Mouse (Mus musculus) forebrain, embryonic 13.5 days (tissue): ENCODE data around the gene Gpr150. TPM values are rescaled to one million over a fixed set of nuclear protein-coding genes. Genes with fewer than 3 reads are reported as not detected.
A peak's percentile ranks its signal among the peaks of the same experiment; 100 is the strongest.

ENCODE experiments used
- ATAC-seq: fragments of 200-750 bp; cut with Nextera tagmentation; 2 replicates; pipeline ENCODE4 v1.8.0; 2017
- H3K27ac ChIP-seq: fragments of 300-500 bp; sonication (generic); 2 replicates; pipeline ENCODE4 v1.5.1; 2015; ENCODE audit warnings: inconsistent platforms, mild to moderate bottlenecking, moderate library complexity
- H3K27me3 ChIP-seq: fragments of 300-500 bp; sonication (generic); 2 replicates; pipeline ENCODE4 v1.6.1; 2015; ENCODE audit warnings: mild to moderate bottlenecking, inconsistent platforms
- H3K36me3 ChIP-seq: fragments of 300-500 bp; sonication (generic); 2 replicates; pipeline ENCODE4 v1.6.1; 2015; ENCODE audit warnings: mild to moderate bottlenecking, inconsistent platforms; ENCODE audit not compliant: poor library complexity, severe bottlenecking
- H3K4me1 ChIP-seq: fragments of 300-500 bp; sonication (generic); 2 replicates; pipeline ENCODE4 v1.6.1; 2015; ENCODE audit warnings: inconsistent platforms
- H3K4me2 ChIP-seq: fragments of 300-500 bp; sonication (generic); 2 replicates; pipeline ENCODE4 v1.6.1; 2015; ENCODE audit warnings: inconsistent platforms, mild to moderate bottlenecking, moderate library complexity
- H3K4me3 ChIP-seq: fragments of 300-500 bp; sonication (generic); 2 replicates; pipeline ENCODE4 v1.5.1; 2015; ENCODE audit warnings: mild to moderate bottlenecking, inconsistent platforms
- H3K9ac ChIP-seq: fragments of 300-500 bp; sonication (generic); 2 replicates; pipeline ENCODE4 v1.6.1; 2015; ENCODE audit warnings: mild to moderate bottlenecking, inconsistent platforms
- H3K9me3 ChIP-seq: fragments of 300-500 bp; sonication (generic); replicated peaks from 2 replicates; pipeline ENCODE4 v1.6.1; 2016; ENCODE audit warnings: inconsistent platforms
- WGBS: fragments of 180-500 bp; shearing (Covaris S2); methylation state at CpG from one replicate; pipeline ENCODE4 v1.1.7; 2015; 5-methylcytosine and 5-hydroxymethylcytosine counted together
- polyA plus RNA-seq: library from polyadenylated mRNA; unstranded; fragments of >200 nt; fragmentation: Nextera tagmentation; extraction: Ambion mirVana; gene quantifications from 2 replicates; pipeline ENCODE4 v1.2.1, GENCODE M21; 2015

The Gpr150 gene
- polyA plus RNA-seq, result 0.55 and 0.74 TPM in 2 replicates

- peak within 1 kb of the TSS; percentile 55 for H3K4me3 ChIP-seq
- H3K36me3 ChIP-seq, result no peaks in the 10 kb centered on the region
- peak; percentile 2; the same call in 1 of the 2 replicates for ATAC-seq
- H3K9ac ChIP-seq, result peak within 1 kb of the TSS; percentile 66
- no peaks in the 10 kb centered on the region for H3K9me3 ChIP-seq
- H3K4me1 ChIP-seq, result peaks cover 17% of the 10 kb centered on the region
- no peak within 1 kb of the TSS for H3K27ac ChIP-seq
- peaks cover 57% of the 10 kb centered on the region for H3K27me3 ChIP-seq
- H3K4me2 ChIP-seq, result peak within 1 kb of the TSS; percentile 100
- WGBS, result 14% methylated on average over 10 of the region's 10 CpGs
These were observed at the start of gene Gpr150 for GRCm38 (mm10) chr13:76056896-76057266. TSS of gene Gpr150 (minus strand) at chr13:76056996.

GRCm38 (mm10) chr13:76101989-76102388, 45.2 kb upstream of the Gpr150 start:
- Histone ChIP-seq H3K27me3 (no peaks in the 10 kb centered on the region), H3K27ac (no peak overlapping the region), H3K36me3 (peaks cover 5% of the 10 kb centered on the region; the same call in 1 of the 2 replicates), H3K9me3 (no peaks in the 10 kb centered on the region), H3K9ac (no peak overlapping the region), H3K4me3 (no peak overlapping the region), H3K4me1 (peaks cover 10% of the 10 kb centered on the region), H3K4me2 (no peak overlapping the region)
- ATAC-seq, result no peak
- WGBS, result 99% methylated on average over 2 of the region's 2 CpGs

- Histone ChIP-seq H3K27me3 (no peaks in the 10 kb centered on the region), H3K9ac (peak within 1 kb of the TSS; percentile 73), H3K4me3 (peak within 1 kb of the TSS; percentile 66), H3K27ac (peak within 1 kb of the TSS; percentile 65), H3K4me2 (peak within 1 kb of the TSS; percentile 75), H3K9me3 (no peaks in the 10 kb centered on the region), H3K4me1 (peaks cover 10% of the 10 kb centered on the region), H3K36me3 (peaks cover 5% of the 10 kb centered on the region; the same call in 1 of the 2 replicates)
- ATAC-seq, result peak; percentile 97
- under 1% methylated on average over 34 of the region's 34 CpGs for WGBS
These were observed 41.9 kb upstream of the Gpr150 start, which contains the start of the genes Arsk and Ttc37 for GRCm38 (mm10) chr13:76098493-76099303. TSS of gene Arsk (minus strand) at chr13:76098660. TSS of gene Ttc37 (plus strand) at chr13:76098734.

DNA sequence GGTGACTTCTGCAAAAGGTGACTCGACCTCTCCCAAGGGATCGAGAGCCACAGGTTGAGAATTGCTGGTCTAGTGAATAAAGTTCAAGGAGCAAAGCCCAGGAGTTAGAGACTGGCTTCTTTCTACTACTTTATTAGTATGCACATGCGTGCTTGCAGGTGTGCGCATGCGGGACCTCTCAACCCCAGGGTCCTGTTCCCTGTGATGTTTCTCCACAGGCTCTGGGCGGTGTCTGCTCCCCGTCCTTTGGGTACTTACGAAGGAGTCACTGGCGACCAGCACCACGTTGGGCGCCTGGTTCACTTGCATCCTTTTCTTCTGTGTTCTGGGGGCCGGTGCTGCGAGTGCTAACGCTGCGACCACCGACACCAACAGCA, 41.3 kb upstream of the Gpr150 start:
- H3K27me3 ChIP-seq, result no peaks in the 10 kb centered on the region
- peak; percentile 84 for ATAC-seq
- peak overlapping the region; percentile 75 for H3K4me2 ChIP-seq
- H3K9me3 ChIP-seq, result no peaks in the 10 kb centered on the region
- H3K9ac ChIP-seq, result peak overlapping the region; percentile 73
- 3% methylated on average over 16 of the region's 16 CpGs for WGBS
- peak overlapping the region; percentile 65 for H3K27ac ChIP-seq
- peaks cover 10% of the 10 kb centered on the region for H3K4me1 ChIP-seq
- peak overlapping the region; percentile 66 for H3K4me3 ChIP-seq
- H3K36me3 ChIP-seq, result peaks cover 1% of the 10 kb centered on the region; the same call in 1 of the 2 replicates

DNA sequence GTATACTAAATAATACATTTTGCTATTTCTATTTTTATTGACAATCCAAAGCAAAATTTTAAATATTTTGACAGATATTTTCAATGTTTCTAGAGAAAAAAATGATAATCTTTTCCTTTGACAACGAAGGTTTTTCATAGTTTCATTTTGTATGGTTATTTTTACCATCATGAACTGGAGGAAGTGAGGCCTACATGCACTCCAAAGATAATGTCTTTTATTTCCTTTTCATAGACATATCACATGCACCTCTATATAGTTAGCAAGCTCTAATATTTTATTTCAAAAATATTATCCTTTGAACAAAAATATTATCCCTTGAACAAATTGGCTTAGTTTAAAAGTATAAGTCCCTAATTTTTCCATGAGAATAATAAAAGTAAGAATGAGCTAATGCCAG, 17.5 kb upstream of the Gpr150 start:
- WGBS, result 87% methylated on average over 1 of the region's 1 CpGs
- no peaks in the 10 kb centered on the region for H3K27me3 ChIP-seq
- H3K4me1 ChIP-seq, result no peaks in the 10 kb centered on the region
- H3K36me3 ChIP-seq, result no peaks in the 10 kb centered on the region
- no peak overlapping the region for H3K27ac ChIP-seq
- no peaks in the 10 kb centered on the region for H3K9me3 ChIP-seq
- H3K9ac ChIP-seq, result no peak overlapping the region
- H3K4me3 ChIP-seq, result no peak overlapping the region
- no peak overlapping the region for H3K4me2 ChIP-seq
- ATAC-seq, result no peak

GRCm38 (mm10) chr13:76064363-76064945, 7.7 kb upstream of the Gpr150 start:
- 0 out of 2 replicates have a peak, but pooled peaks have one; percentile 10 for ATAC-seq
- no peak overlapping the region for H3K27ac ChIP-seq
- no peak overlapping the region for H3K9ac ChIP-seq
- 87% methylated on average over 13 of the region's 13 CpGs for WGBS
- no peak overlapping the region for H3K4me2 ChIP-seq
- no peaks in the 10 kb centered on the region for H3K4me1 ChIP-seq
- no peaks in the 10 kb centered on the region for H3K27me3 ChIP-seq
- peaks cover 10% of the 10 kb centered on the region for H3K36me3 ChIP-seq
- H3K9me3 ChIP-seq, result no peaks in the 10 kb centered on the region
- no peak overlapping the region for H3K4me3 ChIP-seq

DNA sequence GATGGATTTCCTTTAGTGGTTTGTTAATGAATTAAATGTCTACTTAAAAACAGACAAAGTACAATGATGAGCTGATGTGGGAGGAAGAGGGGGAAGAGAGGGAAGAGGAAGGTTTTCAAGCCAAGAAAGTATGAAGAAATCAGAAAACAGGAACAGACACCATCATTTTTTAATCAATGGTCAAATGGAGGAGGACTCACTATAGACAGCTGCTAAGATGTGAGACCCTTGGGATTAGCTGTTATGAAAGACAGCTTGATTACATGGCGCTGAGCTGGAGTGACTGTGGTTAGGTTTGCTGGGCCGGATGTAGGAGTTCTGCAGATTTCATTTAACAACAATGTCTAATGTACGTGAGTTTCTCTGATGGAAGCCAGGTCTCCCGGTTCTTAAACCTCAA, 6.8 kb upstream of the Gpr150 start:
- Histone ChIP-seq H3K9me3 (no peaks in the 10 kb centered on the region), H3K4me3 (no peak overlapping the region), H3K27ac (no peak overlapping the region), H3K9ac (no peak overlapping the region), H3K4me1 (no peaks in the 10 kb centered on the region), H3K36me3 (peaks cover 10% of the 10 kb centered on the region), H3K4me2 (no peak overlapping the region), H3K27me3 (no peaks in the 10 kb centered on the region)
- no peak for ATAC-seq
- 93% methylated on average over 4 of the region's 4 CpGs for WGBS

GRCm38 (mm10) chr13:76062569-76062968, 5.8 kb upstream of the Gpr150 start:
- WGBS, result 96% methylated on average over 3 of the region's 3 CpGs
- Histone ChIP-seq H3K4me2 (no peak overlapping the region), H3K4me1 (no peaks in the 10 kb centered on the region), H3K9me3 (no peaks in the 10 kb centered on the region), H3K4me3 (no peak overlapping the region), H3K36me3 (peaks cover 10% of the 10 kb centered on the region), H3K27ac (no peak overlapping the region), H3K9ac (no peak overlapping the region), H3K27me3 (peaks cover 9% of the 10 kb centered on the region; the same call in 1 of the 2 replicates)
- ATAC-seq, result no peak

- no peaks in the 10 kb centered on the region for H3K9me3 ChIP-seq
- peaks cover 10% of the 10 kb centered on the region for H3K36me3 ChIP-seq
- H3K9ac ChIP-seq, result no peak overlapping the region
- H3K4me3 ChIP-seq, result no peak overlapping the region
- H3K4me2 ChIP-seq, result no peak overlapping the region
- H3K4me1 ChIP-seq, result no peaks in the 10 kb centered on the region
- 90% methylated on average over 3 of the region's 3 CpGs for WGBS
- peaks cover 12% of the 10 kb centered on the region; the same call in 1 of the 2 replicates for H3K27me3 ChIP-seq
- no peak for ATAC-seq
- no peak overlapping the region for H3K27ac ChIP-seq
These were observed 5.3 kb upstream of the Gpr150 start for GRCm38 (mm10) chr13:76062126-76062525.

- Histone ChIP-seq H3K27ac (no peak overlapping the region), H3K4me3 (no peak overlapping the region), H3K36me3 (peaks cover 7% of the 10 kb centered on the region), H3K9me3 (no peaks in the 10 kb centered on the region), H3K9ac (no peak overlapping the region), H3K4me1 (peaks cover 17% of the 10 kb centered on the region), H3K4me2 (no peak overlapping the region), H3K27me3 (peaks cover 37% of the 10 kb centered on the region)
- no peak for ATAC-seq
- WGBS, result 85% methylated on average over 4 of the region's 4 CpGs
These were observed 2.8 kb upstream of the Gpr150 start for GRCm38 (mm10) chr13:76059591-76059990.

- no peak for ATAC-seq
- Histone ChIP-seq H3K27ac (no peak overlapping the region), H3K36me3 (0 out of 2 replicates have a peak, but pooled peaks cover 2% of the 10 kb centered on the region), H3K4me1 (peaks cover 17% of the 10 kb centered on the region), H3K27me3 (peaks cover 56% of the 10 kb centered on the region), H3K4me3 (no peak overlapping the region), H3K4me2 (peak overlapping the region; percentile 100), H3K9me3 (no peaks in the 10 kb centered on the region), H3K9ac (no peak overlapping the region)
- 70% methylated on average over 10 of the region's 10 CpGs for WGBS
These were observed 672 bp upstream of the Gpr150 start for GRCm38 (mm10) chr13:76057267-76058069.
